In the genomic region with DNA sequence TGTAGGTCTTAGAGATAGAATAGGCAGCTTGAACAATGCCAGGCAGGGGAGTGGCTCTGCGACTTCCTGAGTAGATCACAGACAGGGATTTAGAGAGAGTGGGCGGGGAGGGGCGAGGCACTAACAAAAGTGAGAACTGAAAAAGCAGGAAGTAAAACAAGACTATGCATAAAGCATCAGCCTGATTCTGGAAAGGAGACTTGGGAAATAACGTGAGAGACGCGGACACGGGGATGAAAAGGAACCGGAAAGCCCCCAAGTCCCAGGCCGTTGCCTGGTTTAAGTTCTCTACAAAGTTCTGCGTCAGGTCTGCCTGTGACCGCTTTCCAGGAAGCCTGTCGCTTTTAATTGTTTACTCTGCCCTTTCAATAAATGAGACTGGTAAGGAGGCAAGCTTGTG, we compare ENCODE assay signal across 9 mouse cellular contexts.
DNase-seq lines count a peak whose midpoint lies in the region; ATAC-seq and TF ChIP-seq lines count a peak whose summit lies in the region.
"Had no signal": no experiment of that assay in that cellular context is flagged by ENCODE, and none has a peak within 500 bp of the region (broad histone marks: within the 10 kb centered on the region; RNA-seq: fewer than 3 reads in every experiment).

No protein-coding gene starts in this region.

- H3K9me3 ChIP-seq in forebrain, embryonic 11.5 days (ENCODE audit: control insufficient read depth, low read length) = no peaks in the 10 kb centered on the region
- no peaks in the 10 kb centered on the region for H3K9me3 ChIP-seq in hindbrain, embryonic 12.5 days (replicated peaks)
- no peaks in the 10 kb centered on the region for H3K9me3 ChIP-seq in limb, embryonic 15.5 days
- H3K9me3 ChIP-seq in midbrain, embryonic 16.5 days (replicated peaks; ENCODE audit: control insufficient read depth, low read length, poor library complexity, severe bottlenecking) = no peaks in the 10 kb centered on the region

- peak; percentile 40 for DNase-seq in gastrocnemius, adult 2 months
- DNase-seq in gastrocnemius, postnatal 36 days = no peak
- peak; percentile 57 for DNase-seq in forebrain, embryonic 11.5 days (ENCODE audit: low spot score)
- peak; percentile 64 to 69 for DNase-seq in thymus, postnatal 10 days (ENCODE audit: low spot score in 2 of 2)
- no peak for DNase-seq in frontal cortex, postnatal 36 days (ENCODE audit: low spot score in 2 of 2)

- WGBS in forebrain, embryonic 11.5 days = 10% methylated on average over 12 of the region's 12 CpGs
- 29% methylated on average over 12 of the region's 12 CpGs for WGBS in hindbrain, embryonic 12.5 days
- 20% methylated on average over 12 of the region's 12 CpGs for WGBS in limb, embryonic 15.5 days
- 7% methylated on average over 12 of the region's 12 CpGs for WGBS in midbrain, embryonic 16.5 days

- no peaks in the 10 kb centered on the region for H3K36me3 ChIP-seq in forebrain, embryonic 11.5 days (ENCODE audit: control insufficient read depth, insufficient read depth, low read length)
- H3K36me3 ChIP-seq in hindbrain, embryonic 12.5 days = no peaks in the 10 kb centered on the region
- no peaks in the 10 kb centered on the region for H3K36me3 ChIP-seq in limb, embryonic 15.5 days
- no peaks in the 10 kb centered on the region for H3K36me3 ChIP-seq in midbrain, embryonic 16.5 days (ENCODE audit: control insufficient read depth, insufficient read depth, low read length)
- H3K36me3 ChIP-seq: G1E had no signal

- H3K9ac ChIP-seq in forebrain, embryonic 11.5 days (ENCODE audit: low read length) = peak overlapping the region; percentile 40
- no peak overlapping the region for H3K9ac ChIP-seq in hindbrain, embryonic 12.5 days
- H3K9ac ChIP-seq in limb, embryonic 15.5 days = no peak overlapping the region
- H3K9ac ChIP-seq in midbrain, embryonic 16.5 days (ENCODE audit: low read depth, low read length) = no peak overlapping the region

- peak overlapping the region; percentile 41 for H3K4me2 ChIP-seq in forebrain, embryonic 11.5 days (ENCODE audit: low read depth, low read length, severe bottlenecking)
- peak overlapping the region; percentile 40 for H3K4me2 ChIP-seq in hindbrain, embryonic 12.5 days (replicated peaks)
- peak overlapping the region; percentile 29 for H3K4me2 ChIP-seq in limb, embryonic 15.5 days
- peak overlapping the region; percentile 44 for H3K4me2 ChIP-seq in midbrain, embryonic 16.5 days (ENCODE audit: low read length)

- intact Hi-C loops in gastrocnemius, adult 2 months (cut with DNase I) = no loop called here
- intact Hi-C loops in gastrocnemius, postnatal 36 days (cut with DNase I) = no loop called here

- H3K4me1 ChIP-seq in forebrain, embryonic 11.5 days (replicated peaks; ENCODE audit: control insufficient read depth, insufficient read depth, low read length) = peaks cover 2% of the 10 kb centered on the region; the same call in 1 of the 2 replicates
- no peaks in the 10 kb centered on the region for H3K4me1 ChIP-seq in hindbrain, embryonic 12.5 days
- H3K4me1 ChIP-seq in limb, embryonic 15.5 days = no peaks in the 10 kb centered on the region
- H3K4me1 ChIP-seq in midbrain, embryonic 16.5 days (ENCODE audit: control insufficient read depth, insufficient read depth, low read length) = peaks cover 7% of the 10 kb centered on the region

- peak overlapping the region; percentile 62 for H3K4me3 ChIP-seq in gastrocnemius, adult 2 months
- peak overlapping the region; percentile 15; the same call in 1 of the 2 replicates for H3K4me3 ChIP-seq in forebrain, embryonic 11.5 days (ENCODE audit: low read depth, low read length)
- H3K4me3 ChIP-seq in hindbrain, embryonic 12.5 days = no peak overlapping the region
- H3K4me3 ChIP-seq in limb, embryonic 15.5 days = 0 out of 2 replicates have a peak overlapping the region, but pooled peaks have one; percentile 9
- H3K4me3 ChIP-seq in midbrain, embryonic 16.5 days (ENCODE audit: low read depth, low read length) = no peak overlapping the region

- H3K27me3 ChIP-seq in forebrain, embryonic 11.5 days (ENCODE audit: control insufficient read depth, insufficient read depth, low read length) = no peaks in the 10 kb centered on the region
- H3K27me3 ChIP-seq in hindbrain, embryonic 12.5 days = no peaks in the 10 kb centered on the region
- H3K27me3 ChIP-seq in limb, embryonic 15.5 days = no peaks in the 10 kb centered on the region
- no peaks in the 10 kb centered on the region for H3K27me3 ChIP-seq in midbrain, embryonic 16.5 days (ENCODE audit: control insufficient read depth, insufficient read depth, low read depth, low read length)

- H3K27ac ChIP-seq in gastrocnemius, adult 2 months = peak overlapping the region; percentile 65
- H3K27ac ChIP-seq in forebrain, embryonic 11.5 days (ENCODE audit: low read depth, low read length) = no peak overlapping the region
- H3K27ac ChIP-seq in hindbrain, embryonic 12.5 days = no peak overlapping the region
- H3K27ac ChIP-seq in limb, embryonic 15.5 days = no peak overlapping the region
- H3K27ac ChIP-seq in midbrain, embryonic 16.5 days (ENCODE audit: low read length) = no peak overlapping the region

- no peak for TF ChIP-seq CTCF in gastrocnemius, adult 2 months (IDR thresholded peaks at IDR 0.05)

- ATAC-seq in forebrain, embryonic 11.5 days (replicated peaks; ENCODE audit: low FRiP score) = peak; percentile 71
- no peak for ATAC-seq in hindbrain, embryonic 12.5 days (ENCODE audit: low FRiP score)
- no peak for ATAC-seq in limb, embryonic 15.5 days (ENCODE audit: insufficient number of reproducible peaks, low FRiP score, low TSS enrichment, low read depth)
- no peak for ATAC-seq in midbrain, embryonic 16.5 days

Comparison
In these comparisons a context has a peak if more than half of its experiments do, and no peak if none do; other contexts are left out.
1. DNase-seq: peak in gastrocnemius, adult 2 months (single experiment), forebrain, embryonic 11.5 days (single experiment) and thymus, postnatal 10 days (2 of 2); none in gastrocnemius, postnatal 36 days (0 of 2) and frontal cortex, postnatal 36 days (0 of 2).
2. H3K4me3 ChIP-seq: peak in gastrocnemius, adult 2 months (single experiment), forebrain, embryonic 11.5 days (single experiment) and limb, embryonic 15.5 days (single experiment); none in hindbrain, embryonic 12.5 days (single experiment) and midbrain, embryonic 16.5 days (single experiment).
3. Peak in every context shown above with its lines, with median percentiles within 50 percentile points of each other: H3K4me2 ChIP-seq.